Mouse (Mus musculus): ENCODE measurements around the gene Olfr1051.

DNA sequence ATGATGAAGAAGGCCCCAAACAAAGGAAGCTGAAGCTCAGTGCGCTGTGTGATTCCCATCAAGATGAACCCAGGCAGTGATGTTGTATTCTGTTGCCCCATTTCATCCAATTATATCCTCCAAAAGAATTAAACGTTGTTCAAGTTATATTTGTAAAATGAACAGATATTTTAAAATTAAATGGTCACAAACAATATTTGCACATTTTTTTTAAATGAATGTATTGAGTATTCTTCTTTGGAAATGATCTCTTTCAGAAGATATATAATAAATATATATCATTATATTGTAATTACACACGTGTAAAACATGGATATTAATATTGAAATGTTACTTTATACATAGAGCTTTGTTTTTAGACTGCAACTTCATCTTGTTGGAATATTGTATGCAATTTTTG is 36.3 kb upstream of the Olfr1051 start, which contains the start of gene Olfr1053:
- no peak for TF ChIP-seq CTCF (IDR thresholded peaks at IDR 0.05; ENCODE audit: borderline replicate concordance, extremely low read depth, insufficient read depth, insufficient read length)
- TF ChIP-seq POLR2A (IDR thresholded peaks at IDR 0.05; ENCODE audit: borderline replicate concordance, extremely low read depth, insufficient read depth, insufficient read length, poor library complexity, severe bottlenecking), result no peak

Measured in brain, embryonic 14.5 days (tissue).